Mouse (Mus musculus): ENCODE measurements at regions not wholly inside any gene's neighbourhood (a gene's known extent, or its start where the extent isn't known, plus 50 kb on each side); places are given as distances from the start of the nearest gene placed in this dataset.

DNA sequence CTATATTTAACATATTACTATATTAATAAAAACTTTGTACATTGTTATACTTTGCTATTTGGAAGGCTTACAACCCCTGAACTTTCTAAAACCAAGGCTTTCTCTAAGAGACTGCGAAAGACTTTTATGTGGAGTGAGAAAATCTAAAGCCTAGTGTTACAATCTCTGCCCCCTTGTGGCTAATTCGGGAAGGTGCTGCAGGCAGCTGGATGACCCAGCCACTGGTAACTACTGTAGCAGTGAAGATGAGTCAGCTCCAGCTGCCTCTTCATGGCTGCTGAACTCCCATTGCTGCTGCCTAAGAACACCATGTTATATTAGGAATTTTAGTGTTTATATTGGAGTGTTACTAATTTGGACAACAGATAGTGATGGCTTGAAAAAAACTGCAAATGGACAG lies 539.7 kb downstream of the Elavl2 start:
- TF ChIP-seq POLR2A (IDR thresholded peaks at IDR 0.05; ENCODE audit: control insufficient read depth, low read depth, low read length), result no peak
- peak; percentile 29; the same call in 1 of the 2 replicates for TF ChIP-seq CTCF (IDR thresholded peaks at IDR 0.05; ENCODE audit: control insufficient read depth, insufficient read depth, insufficient replicate concordance, low read depth, low read length)

Measured in testis, adult 2 months (tissue).